In the genomic region with DNA sequence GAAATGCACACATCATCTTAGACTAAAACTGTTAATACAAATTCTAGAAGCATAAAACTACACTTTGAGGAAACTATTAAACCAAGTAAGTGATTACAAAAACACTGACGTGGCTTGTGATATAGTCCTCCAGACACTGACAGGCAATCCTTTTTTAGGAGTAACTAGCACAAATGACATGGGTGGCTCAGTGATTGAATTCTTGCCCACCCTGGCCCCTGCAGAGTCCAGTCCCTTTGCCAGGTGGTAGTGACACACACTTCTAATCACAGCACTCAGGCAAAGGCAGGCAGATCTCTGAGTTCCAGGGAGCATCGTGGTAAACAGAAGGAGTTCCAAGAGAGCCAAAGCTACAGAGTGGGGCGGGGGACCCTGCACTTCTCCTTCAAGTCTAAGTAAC, we compare ENCODE assay signal across 24 mouse cellular contexts. TPM values are rescaled to one million over a fixed set of nuclear protein-coding genes. Genes with fewer than 3 reads are reported as not detected.
DNase-seq lines count a peak whose midpoint lies in the region; ATAC-seq lines count a peak whose summit lies in the region.
"Had no signal": no experiment of that assay in that cellular context is flagged by ENCODE, and none has a peak within 500 bp of the region (broad histone marks: within the 10 kb centered on the region; RNA-seq: fewer than 3 reads in every experiment).

No protein-coding gene starts in this region.

- 67% methylated on average over 3 of the region's 3 CpGs for WGBS in limb, embryonic 12.5 days
- WGBS in limb, embryonic 10.5 days, result 75% methylated on average over 3 of the region's 3 CpGs
- 52% methylated on average over 3 of the region's 3 CpGs for WGBS in limb, embryonic 15.5 days

- H3K4me2 ChIP-seq in limb, embryonic 12.5 days, result no peak overlapping the region
- H3K4me2 ChIP-seq in limb, embryonic 15.5 days, result no peak overlapping the region
- H3K4me2 ChIP-seq: embryonic facial prominence, embryonic 13.5 days; hindbrain, embryonic 14.5 days; liver, embryonic 15.5 days; midbrain, embryonic 11.5 days had no signal

- H3K9me3 ChIP-seq in limb, embryonic 12.5 days, result no peaks in the 10 kb centered on the region
- H3K9me3 ChIP-seq in limb, embryonic 10.5 days (replicated peaks), result no peaks in the 10 kb centered on the region
- H3K9me3 ChIP-seq in limb, embryonic 15.5 days, result no peaks in the 10 kb centered on the region
- H3K9me3 ChIP-seq: embryonic facial prominence, embryonic 13.5 days; G1E; liver, embryonic 15.5 days had no signal

- peaks cover 36% of the 10 kb centered on the region for H3K4me1 ChIP-seq in limb, embryonic 12.5 days (replicated peaks)
- peaks cover 18% of the 10 kb centered on the region for H3K4me1 ChIP-seq in limb, embryonic 10.5 days
- H3K4me1 ChIP-seq in limb, embryonic 15.5 days, result peaks cover 45% of the 10 kb centered on the region

- no peak overlapping the region for H3K4me3 ChIP-seq in limb, embryonic 12.5 days (replicated peaks)
- H3K4me3 ChIP-seq in limb, embryonic 10.5 days, result no peak overlapping the region
- no peak overlapping the region for H3K4me3 ChIP-seq in limb, embryonic 15.5 days
- H3K4me3 ChIP-seq: embryonic facial prominence, embryonic 13.5 days; liver, embryonic 15.5 days had no signal

- peak; percentile 34 to 55 for DNase-seq in cerebellum, postnatal 14 days
- DNase-seq in cerebellum, postnatal 36 days, result no peak
- no peak for DNase-seq in limb, embryonic 10.5 days (ENCODE audit: low spot score)
- no peak for DNase-seq in MN1 (ENCODE audit: low spot score)
- no peak for DNase-seq in frontal cortex, adult 2 months (ENCODE audit: extremely low spot score in 1 of 2, low spot score in 1 of 2)
- DNase-seq: adrenal gland, adult 2 months; embryo, embryonic 11 days; gastrocnemius, postnatal 14 days; heart, adult 18-20 months; heart, postnatal 4 days; kidney, adult 9 months; kidney, postnatal 25 days; right cerebral cortex, postnatal 14 days; thymus, postnatal 14 days had no signal

- no peaks in the 10 kb centered on the region for H3K27me3 ChIP-seq in limb, embryonic 12.5 days
- H3K27me3 ChIP-seq in limb, embryonic 10.5 days (ENCODE audit: low read depth, poor library complexity, severe bottlenecking), result no peaks in the 10 kb centered on the region
- H3K27me3 ChIP-seq in limb, embryonic 15.5 days, result no peaks in the 10 kb centered on the region
- H3K27me3 ChIP-seq: embryonic facial prominence, embryonic 13.5 days; liver, embryonic 15.5 days had no signal

- H3K36me3 ChIP-seq in limb, embryonic 12.5 days, result 0 out of 2 replicates have a peak, but pooled peaks cover 2% of the 10 kb centered on the region
- peaks cover 8% of the 10 kb centered on the region for H3K36me3 ChIP-seq in limb, embryonic 10.5 days
- no peaks in the 10 kb centered on the region for H3K36me3 ChIP-seq in limb, embryonic 15.5 days
- H3K36me3 ChIP-seq: embryonic facial prominence, embryonic 13.5 days; liver, embryonic 15.5 days had no signal

- no peak for ATAC-seq in limb, embryonic 12.5 days (ENCODE audit: insufficient number of reproducible peaks, insufficient read depth, low FRiP score, low TSS enrichment, low read depth)
- ATAC-seq in limb, embryonic 15.5 days (ENCODE audit: insufficient number of reproducible peaks, low FRiP score, low TSS enrichment, low read depth), result no peak
- ATAC-seq: forebrain, embryonic 14.5 days; inflammation-experienced regulatory T-cells, adult 6 months had no signal

- no peak overlapping the region for H3K9ac ChIP-seq in limb, embryonic 12.5 days (replicated peaks)
- H3K9ac ChIP-seq in limb, embryonic 15.5 days, result no peak overlapping the region
- H3K9ac ChIP-seq: embryonic facial prominence, embryonic 13.5 days; hindbrain, embryonic 14.5 days; liver, embryonic 15.5 days had no signal

- peak overlapping the region; percentile 13; the same call in 1 of the 2 replicates for H3K27ac ChIP-seq in limb, embryonic 12.5 days
- H3K27ac ChIP-seq in limb, embryonic 10.5 days, result no peak overlapping the region
- H3K27ac ChIP-seq in limb, embryonic 15.5 days, result peak overlapping the region; percentile 7; the same call in 1 of the 2 replicates
- H3K27ac ChIP-seq: hindbrain, embryonic 14.5 days; liver, embryonic 15.5 days; macrophage had no signal

RNA-seq across cellular contexts. Expression of a gene that starts 36.7 kb away (rescaled TPM):
- polyA plus RNA-seq in limb, embryonic 12.5 days (2016; fragmentation: Nextera tagmentation; extraction: Ambion mirVana), result 62.3 and 108 TPM in 2 replicates
- 54.8 and 63.9 TPM in 2 replicates for polyA plus RNA-seq in limb, embryonic 10.5 days (2016; fragmentation: Nextera tagmentation; extraction: Ambion mirVana)
- 44.8 and 45.3 TPM in 2 replicates for polyA plus RNA-seq in limb, embryonic 15.5 days (2015; fragmentation: Nextera tagmentation; extraction: Ambion mirVana)
- polyA plus RNA-seq in frontal cortex, adult 2 months (2012; rRNA removed), result 97.3 and 101 TPM in 2 replicates

RNA-seq across cellular contexts. Expression of a gene that starts 57.4 kb away (rescaled TPM):
- 63.2 and 63.7 TPM in 2 replicates for polyA plus RNA-seq in limb, embryonic 12.5 days (2016; fragmentation: Nextera tagmentation; extraction: Ambion mirVana)
- polyA plus RNA-seq in limb, embryonic 10.5 days (2016; fragmentation: Nextera tagmentation; extraction: Ambion mirVana), result 57.8 and 60.5 TPM in 2 replicates
- 33.4 and 38.5 TPM in 2 replicates for polyA plus RNA-seq in limb, embryonic 15.5 days (2015; fragmentation: Nextera tagmentation; extraction: Ambion mirVana)
- polyA plus RNA-seq in frontal cortex, adult 2 months (2012; rRNA removed), result 90.1 and 103 TPM in 2 replicates

Comparison
In these comparisons a context has a peak if more than half of its experiments do, and no peak if none do; other contexts are left out.
1. DNase-seq: peak in cerebellum, postnatal 14 days (2 of 2); none in cerebellum, postnatal 36 days (0 of 2), limb, embryonic 10.5 days (single experiment), MN1 (single experiment) and frontal cortex, adult 2 months (0 of 2).